Mouse (Mus musculus) regulatory T cell (primary cell): ENCODE data around the gene Htra2.

Experiments used
- in situ Hi-C: fragments of 300-600 bp; cut with MboI, MseI; formaldehyde crosslinking; loops from one replicate; pipeline ENCODE4 v1.15.1; 2025; ENCODE audit warnings: high pct_unique_total_duplicates

Gene Htra2

DNA sequence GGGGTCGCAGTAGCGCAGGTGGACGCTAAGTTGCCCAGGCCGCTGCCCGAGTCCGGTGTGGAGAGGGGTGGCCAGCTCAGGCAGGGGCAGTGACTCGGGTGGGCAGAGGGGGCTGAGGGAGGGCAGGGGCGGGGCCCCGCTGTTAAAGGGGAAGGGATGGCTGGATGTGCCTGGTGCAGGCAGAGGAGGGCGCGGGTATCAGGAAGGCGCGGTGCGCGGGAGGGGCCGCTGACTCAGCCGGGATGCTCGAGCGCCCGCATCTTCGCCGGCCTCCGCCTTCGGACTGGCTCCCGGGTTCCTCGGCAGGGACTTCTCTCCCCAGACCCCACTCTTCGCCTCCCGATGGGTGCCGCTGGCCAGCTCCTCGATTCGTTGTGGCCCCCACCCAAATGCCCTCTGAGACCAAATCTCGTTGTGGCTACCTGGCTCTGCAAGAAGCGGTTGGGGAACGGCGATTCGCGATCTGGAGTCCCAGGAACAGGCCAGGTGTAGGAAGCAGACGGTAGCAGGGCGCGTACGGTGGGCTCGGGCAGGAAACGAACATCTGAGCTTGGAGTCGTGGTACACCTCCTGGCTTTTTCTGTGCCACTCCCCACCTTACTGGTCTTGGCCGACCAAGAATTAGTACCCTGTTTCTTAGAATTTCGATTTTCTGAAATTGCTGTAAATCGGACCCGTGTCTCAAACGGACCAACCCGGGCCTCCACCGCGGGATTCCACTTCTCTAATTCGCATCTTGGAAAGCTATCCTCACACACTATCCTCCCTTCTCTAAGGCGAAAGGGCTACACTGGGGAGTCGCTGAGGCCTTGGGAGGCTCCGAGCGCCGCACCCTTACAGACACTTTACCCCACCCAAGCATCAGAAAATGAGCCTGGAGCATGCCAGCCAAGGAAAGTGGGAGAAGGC is 15.5 kb upstream of the Htra2 start:
- in situ Hi-C loops, result no loop called here

DNA sequence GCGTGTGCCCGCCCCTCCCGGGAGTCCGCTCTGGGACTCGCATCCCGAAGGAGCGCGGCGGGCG is 15.0 kb upstream of the Htra2 start, which contains the start of gene Tlx2:
Gene Tlx2, minus strand, starts transcription at position 47 of the 64 bp plus-strand sequence.
- in situ Hi-C loops, result no loop called here

DNA sequence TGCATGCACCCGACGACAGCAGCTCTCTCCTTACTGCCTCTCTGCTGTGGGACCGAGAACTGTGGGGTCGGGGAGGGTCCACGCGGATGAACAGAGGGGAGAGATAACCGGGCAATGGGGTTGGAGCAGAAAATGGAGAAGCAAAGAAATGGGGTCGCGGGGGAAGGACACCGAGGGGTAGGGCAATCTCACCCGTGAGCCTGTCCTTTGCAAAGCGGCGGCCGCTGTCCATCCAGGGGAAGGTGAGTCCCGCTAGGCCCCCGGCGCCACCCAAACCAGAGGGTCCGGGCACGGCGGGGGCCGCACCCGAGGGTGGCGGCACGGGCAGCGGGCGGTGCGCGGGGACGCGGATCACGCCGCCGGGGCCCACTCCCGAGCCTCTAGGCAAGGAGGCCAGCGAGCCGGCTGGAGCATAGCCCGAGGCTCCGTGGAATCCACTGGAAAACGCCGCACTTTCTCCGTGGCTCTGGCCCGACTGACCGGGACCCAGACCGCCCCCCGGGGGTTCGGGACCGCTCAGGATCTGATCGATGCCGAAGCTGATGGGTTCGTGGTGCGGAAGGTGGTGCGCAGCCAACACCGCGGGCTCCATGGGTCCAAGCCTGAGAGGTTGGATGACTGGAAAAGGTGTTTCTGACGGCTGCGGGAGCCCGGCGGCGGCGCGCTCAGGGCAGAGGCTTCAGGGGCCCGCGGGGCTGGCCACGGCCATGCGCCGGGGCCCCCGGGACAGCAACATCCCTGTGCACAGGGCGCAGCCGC is 14.6 kb upstream of the Htra2 start:
- in situ Hi-C loops, result no loop called here

DNA sequence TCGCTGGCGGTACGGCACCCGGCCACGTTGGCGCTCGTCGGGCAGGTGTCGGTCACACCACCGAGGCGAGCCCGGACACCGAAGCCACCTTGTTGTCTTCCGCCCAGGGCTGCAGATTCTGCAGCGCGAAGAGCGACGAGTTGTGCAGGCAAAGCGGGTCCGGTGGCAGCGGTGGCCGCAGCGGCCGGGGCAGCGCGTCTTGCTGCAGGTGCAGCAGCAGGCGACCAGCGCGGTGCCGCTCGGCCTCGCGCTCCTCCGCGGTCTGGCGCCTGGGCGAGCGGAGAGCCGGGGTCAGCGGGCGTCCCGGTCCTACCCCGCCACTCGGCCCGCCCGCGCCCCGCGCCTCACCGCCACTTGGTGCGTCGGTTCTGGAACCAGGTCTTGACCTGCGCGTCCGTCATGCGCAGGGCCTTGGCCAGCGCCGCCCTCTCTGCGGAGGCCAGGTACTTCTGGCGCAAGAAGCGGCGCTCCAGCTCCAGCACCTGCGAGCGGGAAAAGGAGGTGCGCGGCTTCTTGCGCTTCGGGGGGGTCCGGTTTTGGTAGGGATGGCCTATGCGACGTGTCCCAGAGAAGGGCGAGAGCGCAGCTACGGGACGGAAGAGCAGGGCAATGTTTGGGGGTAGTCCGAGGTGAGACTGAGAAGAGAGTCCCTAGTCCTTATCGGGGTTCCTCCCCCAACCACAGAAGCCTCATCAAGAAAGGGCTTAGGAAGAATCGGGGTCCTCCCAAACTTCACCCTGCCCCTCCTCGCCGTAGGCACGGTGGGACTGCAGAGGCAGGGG is 13.8 kb upstream of the Htra2 start:
- in situ Hi-C loops, result no loop called here

DNA sequence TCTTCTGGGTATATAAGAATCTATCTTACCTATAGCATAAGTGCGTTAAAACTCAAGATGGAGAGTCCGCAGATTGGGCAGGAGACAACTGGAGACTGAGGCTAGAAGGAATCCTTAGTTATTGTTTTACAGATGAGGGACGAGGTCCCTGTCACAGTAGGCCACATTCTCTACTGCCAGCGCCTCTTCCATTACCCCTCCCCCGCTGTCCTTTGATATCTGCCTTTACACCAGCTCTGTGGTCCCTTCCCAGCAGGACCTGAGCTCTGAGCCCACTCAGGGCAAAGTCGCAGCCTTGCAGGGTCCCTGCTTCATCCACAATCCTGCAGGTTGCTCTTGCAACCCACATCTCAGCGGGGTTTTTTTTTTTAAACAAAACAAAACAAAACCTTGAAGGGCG is 13.1 kb upstream of the Htra2 start:
- in situ Hi-C loops, result no loop called here

DNA sequence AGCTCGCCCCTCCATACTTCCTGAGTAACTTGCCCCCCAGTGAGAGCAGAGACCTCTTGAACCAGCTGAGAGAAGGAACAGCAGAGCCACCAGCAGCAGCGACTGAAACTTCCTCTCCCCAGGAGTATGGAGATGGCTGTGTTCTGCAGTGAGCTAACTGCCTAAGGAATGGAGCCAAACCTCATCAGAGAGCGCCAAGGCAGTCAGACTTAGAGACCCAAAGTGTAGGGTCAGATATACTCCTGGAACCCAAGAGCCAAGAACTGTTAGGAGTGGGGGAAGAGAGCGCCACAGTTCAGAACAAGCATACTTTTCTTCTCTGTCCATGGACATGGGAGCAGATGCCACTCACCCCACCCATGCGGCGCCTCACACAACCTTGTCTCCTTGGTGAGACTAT is 11.4 kb upstream of the Htra2 start:
- in situ Hi-C loops, result no loop called here

DNA sequence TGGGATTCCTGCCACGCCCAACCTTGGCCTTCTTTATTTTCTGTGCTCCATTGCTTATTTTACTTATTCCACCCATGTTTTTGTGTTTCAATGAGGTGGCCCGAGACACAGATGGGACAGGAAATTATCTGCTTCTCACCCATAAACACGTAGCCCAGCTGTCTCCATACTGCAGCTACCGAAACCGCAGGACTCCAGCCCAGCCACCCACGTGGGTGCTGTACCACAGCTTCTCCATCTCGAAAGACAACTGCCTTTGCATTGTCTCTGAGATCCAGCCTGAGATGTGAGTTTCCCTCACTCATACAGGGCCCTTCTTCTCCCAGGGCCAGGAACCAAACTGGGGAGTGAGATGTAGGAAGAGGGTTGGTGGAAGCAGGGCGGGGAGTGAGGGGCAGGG is 10.9 kb upstream of the Htra2 start:
- in situ Hi-C loops, result no loop called here

DNA sequence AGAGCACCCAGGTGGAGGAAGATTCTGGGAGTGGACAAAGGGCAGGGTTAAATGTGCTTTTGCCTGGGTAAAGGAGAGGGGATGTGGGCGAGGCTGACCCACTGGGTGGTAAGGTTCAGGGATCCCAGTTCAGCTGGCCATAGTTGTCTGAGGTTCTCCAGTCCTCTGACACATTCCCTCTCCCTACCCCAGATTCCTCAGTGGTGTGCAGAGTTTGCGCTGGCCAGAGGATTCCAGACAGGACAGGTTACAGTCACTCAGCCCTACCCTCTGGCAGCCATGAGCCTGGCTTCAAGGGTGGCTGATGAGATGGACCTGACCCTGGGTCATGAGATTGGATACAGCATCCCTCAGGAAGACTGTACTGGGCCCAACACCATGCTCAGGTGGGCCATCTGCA is 3.7 kb upstream of the Htra2 start:
- in situ Hi-C loops, result loop anchor here (10.0 kb wide), 1 partner anchor 54 kb away; no protein-coding TSS in a partner anchor

DNA sequence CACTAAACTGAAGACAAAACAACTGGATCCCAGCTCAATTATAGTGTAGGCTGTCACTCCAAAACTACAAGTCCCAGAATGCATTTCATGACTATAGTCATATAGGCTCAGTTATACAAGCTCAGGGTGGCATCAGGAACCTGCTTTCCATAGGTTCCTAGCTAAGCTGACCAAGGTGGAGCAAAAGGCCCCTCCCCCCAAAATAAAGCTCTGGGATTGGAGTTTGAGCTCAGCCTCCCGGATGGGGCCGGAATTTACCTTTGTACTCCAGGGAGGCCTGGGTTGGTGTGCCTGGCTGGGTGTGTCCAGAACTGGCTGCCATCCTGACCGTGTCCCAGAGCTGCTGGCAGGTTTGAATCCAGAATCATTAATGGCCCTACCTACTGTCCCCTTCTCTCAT is 2.7 kb upstream of the Htra2 start, which contains the start of gene Dqx1:
Gene Dqx1, plus strand, starts transcription at position 55 of the 400 bp plus-strand sequence.
- in situ Hi-C loops, result loop anchor here (10.0 kb wide), 1 partner anchor 53 kb away; no protein-coding TSS in a partner anchor

DNA sequence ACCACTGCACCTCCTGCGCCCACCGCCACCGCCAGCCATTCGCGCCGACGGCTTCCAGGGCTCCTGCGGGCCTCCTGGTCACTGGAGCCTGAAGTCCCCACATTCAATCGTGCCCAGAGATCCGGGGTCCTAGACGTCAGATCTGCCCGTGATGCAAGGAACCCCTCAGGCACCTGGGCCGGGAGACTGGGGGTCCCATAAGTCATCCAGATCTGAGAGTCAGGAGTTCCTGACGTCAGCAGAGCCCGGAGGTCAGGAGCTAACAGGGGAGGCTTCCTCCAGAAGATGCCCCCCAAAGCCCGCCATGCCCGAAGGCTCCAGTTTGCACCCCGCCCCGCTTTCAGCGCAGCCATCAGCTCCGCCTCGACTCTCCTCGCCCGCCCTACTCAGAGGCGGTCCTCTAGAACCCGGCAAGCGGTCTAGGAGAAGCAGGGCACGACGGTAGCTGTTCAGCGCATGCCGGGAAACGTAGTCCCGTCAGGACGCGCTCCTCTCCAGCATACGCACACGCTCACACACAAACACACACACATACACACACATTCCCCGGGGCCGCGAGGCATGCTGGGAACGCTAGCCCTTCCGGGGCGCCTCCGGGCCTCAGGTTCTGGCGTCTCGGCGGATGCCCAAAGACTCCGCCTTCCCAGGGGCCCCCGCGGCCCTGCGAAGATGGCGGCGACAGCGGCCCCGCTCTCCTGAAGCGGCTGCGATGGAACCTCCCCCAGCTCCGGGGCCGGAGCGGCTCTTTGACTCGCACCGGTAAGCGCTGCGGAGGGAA is 810 bp downstream of the Htra2 start, which contains the start of gene Aup1:
Gene Aup1, plus strand, starts transcription at position 448 of the 778 bp plus-strand sequence.
- in situ Hi-C loops, result loop anchor here (10.0 kb wide), 1 partner anchor 49 kb away; no protein-coding TSS in a partner anchor

DNA sequence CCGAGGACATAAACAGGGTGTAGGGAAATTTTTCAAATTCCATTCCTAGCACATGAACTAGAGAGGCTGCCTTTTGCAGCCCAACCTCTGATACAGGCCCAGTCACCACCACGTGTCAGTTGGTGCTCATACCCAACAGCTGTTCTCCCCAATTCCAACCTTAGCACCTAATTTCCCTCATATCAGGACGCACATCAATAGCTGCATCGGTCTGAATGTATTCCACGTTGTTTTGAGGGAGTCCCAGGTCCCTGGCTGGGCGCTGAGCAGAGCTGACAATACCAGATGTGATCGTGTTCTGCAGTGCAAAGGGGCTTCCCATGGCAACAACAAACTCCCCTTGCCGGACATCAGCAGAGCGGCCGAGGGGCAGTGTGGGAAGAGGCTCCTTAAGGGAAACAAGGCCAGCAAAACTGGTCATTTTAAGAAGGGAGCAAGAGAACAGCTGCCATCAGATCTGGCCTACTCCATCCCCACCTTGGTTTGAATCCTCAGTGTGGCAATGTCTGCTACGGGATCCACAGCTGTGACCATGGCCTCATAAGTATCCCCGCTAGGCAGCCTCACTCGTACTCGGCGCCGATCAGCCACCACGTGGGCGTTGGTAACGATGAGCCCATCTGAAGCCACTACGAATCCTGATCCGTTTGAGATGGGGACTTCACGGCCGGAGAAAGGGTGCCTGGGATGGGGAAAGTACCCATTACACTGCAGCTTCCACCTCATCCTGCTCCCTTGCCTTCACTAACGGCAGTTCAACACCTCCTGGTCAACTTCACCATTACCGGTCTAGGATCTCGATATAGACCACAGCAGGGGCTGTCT is 1.7 kb downstream of the Htra2 start:
- in situ Hi-C loops, result loop anchor here (10.0 kb wide), 1 partner anchor 49 kb away; no protein-coding TSS in a partner anchor

DNA sequence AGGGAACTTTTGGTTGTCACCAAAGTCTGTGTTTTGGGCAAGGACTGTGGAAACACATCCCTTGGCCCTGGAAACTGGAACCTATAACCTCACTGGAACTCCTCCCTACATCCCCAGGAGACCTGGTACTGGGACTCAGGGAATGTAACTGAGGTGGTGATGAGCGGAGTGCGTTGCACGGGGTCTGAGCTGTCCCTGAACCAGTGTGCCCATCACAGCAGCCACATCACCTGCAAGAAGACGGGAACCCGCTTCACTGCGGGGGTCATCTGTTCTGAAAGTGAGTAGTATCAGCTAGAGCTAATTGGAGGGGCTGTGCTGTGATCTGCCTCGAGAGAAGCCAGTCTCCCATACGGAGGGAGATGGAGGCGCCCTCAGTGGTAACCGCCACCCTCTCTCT is 5.7 kb downstream of the Htra2 start:
- in situ Hi-C loops, result no loop called here

DNA sequence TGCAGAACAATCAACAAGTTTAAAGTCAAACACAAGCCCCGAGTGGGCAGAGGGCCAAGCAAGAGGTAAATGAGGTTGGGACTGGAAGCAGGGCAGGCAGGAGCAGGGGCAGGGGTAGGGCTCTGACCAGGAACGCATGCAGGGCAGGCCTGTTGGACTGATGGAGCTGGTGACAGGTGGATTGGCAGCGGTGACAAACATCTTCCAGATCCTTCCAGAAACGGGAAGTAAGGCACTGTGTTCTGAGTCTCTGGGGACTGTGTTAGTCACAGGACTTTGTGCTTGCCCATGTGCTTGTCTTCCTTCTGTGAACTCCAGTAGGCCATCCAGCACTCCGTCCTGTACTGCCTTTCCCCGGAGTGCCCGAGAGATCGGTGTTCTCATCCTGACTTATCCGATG is 10.3 kb downstream of the Htra2 start:
- in situ Hi-C loops, result no loop called here

DNA sequence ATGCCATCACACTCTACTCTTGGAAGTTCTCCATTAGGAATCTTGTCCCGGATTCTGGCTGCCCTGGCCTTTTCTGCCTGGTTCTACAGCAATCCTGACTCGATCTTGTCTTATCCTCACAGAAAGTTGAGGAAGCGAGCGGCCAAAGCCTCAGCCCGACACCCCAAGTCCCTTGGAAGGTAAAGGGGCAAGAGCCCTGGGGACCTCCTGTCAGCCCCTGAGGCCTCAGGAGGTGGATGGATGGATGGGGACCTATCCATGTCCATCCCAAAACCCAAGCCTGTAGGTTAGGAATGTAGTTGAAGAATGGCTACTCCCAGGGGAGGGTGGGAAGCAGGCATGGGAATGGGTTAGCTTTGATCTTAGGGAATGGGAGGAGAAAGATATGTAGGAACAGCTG is 11.1 kb downstream of the Htra2 start:
- in situ Hi-C loops, result no loop called here

DNA sequence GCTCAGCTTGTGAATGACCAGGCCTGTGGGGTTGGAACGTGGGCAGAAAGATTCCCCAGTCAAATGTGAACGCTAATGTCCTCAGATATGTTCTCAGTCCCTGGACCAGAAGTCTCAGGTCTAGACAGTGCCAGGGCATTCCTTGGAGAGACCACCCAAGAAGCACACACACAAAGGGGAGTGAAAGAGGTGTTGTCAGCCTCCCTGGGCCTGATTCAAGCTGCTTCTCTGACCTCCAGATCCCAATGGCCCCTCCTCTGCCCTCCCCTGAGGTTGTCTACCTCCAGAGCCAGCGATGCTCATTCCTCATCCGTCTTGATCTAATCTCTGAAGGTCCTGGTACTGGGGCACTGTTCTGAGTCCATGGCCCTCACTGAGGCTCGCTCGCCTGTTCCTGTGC is 11.5 kb downstream of the Htra2 start:
- in situ Hi-C loops, result no loop called here

DNA sequence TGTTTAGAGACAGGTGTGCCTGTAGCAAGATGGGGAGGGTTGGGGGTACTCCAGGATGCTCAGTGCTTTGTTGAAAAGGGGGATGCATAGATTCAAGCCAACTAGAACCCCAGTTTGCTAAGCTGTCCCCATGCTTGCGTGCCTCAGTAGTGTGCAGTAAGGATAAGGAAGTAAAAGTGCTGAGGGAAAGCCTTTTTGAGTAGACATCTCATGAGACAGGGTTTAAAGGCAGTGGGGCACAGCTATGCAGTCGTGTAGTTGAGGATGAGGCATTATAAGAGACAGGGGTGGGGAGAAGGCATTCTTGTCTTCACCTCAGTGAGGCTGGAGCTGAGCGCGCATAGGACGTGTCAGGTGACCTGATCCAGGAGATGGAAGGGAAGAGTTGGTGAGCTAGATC is 14.5 kb downstream of the Htra2 start:
- in situ Hi-C loops, result no loop called here

DNA sequence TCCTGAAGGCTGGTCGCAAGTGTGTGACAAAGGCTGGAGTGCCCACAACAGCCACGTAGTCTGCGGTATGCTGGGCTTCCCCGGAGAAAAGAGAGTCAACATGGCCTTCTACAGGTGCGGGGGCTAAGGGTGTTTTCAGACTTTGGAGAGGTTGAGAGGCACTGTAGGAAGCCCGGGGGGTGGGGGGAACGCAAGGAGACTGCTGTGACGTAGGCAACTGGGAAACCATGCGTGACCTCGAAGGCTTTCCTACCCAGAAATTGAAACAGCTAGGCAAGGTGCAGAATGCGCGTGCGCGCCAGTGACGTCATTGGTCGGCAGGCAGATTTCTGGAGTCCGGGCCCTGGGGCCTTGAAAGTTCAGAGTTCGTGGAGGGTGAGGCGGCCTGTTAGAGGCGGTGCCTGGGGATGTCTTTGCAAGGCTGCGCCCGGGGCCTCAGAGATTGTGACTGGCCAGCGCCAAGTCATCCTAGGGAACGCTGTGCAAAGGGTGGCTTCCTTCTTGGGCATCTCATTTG is 16.5 kb downstream of the Htra2 start:
- in situ Hi-C loops, result no loop called here

DNA sequence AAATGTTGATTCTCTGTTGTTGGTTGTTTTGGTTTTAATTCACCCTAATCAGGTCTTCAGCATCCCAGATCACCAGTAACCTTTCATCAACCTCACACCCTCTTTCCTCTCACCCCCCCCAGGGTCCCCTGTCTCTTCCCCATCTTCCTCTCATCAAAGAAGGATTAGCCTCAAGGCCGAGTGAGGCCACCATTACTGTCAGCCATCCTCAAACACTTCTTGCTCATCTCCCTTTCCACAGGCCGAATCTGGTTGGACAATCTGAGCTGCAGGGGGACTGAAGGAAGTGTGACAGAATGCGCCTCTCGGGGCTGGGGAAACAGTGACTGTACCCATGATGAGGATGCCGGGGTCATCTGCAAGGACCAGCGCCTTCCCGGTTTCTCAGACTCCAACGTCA is 17.9 kb downstream of the Htra2 start:
- in situ Hi-C loops, result no loop called here

DNA sequence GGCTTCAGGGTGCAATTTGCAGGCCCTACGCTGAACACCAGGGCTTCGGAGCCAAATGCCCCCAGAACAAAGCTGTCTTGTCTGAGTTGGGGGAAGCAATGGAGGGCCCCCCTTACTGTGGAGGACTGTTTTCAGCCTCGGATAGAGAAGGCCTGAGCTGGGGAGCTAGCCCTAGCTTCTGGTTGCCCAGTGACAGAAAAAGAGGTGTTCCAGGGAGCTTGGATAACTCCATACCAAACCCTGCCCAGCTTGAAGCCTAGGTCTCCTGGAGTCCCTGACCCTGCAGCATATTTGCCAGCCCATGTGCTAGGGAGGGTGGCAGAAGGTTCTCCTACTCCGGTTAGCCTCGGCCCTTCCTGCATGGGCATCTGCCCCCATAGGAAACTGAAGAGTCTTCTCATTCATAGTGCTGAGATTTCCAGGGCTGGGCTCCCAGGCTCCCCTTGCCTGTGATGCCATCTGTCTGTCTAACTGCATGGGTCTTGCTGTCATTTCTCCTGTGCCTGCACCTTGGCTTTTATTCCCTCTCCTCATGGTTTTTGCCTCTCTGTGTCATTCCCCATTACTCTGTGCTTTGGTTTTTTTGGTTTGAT is 20.5 kb downstream of the Htra2 start:
- in situ Hi-C loops, result no loop called here
